Mouse (Mus musculus) c-Kit-positive CD71-positive TER-119-negative erythroid progenitor cells, embryonic 14.5 days (primary cell): ENCODE data around the gene Tfap2b.

Experiments used
- DNase-seq: peaks from one replicate; pipeline ENCODE4 v3.0.0-alpha.2; 2013; ENCODE audit warnings: low read depth

Tfap2b gene

DNA sequence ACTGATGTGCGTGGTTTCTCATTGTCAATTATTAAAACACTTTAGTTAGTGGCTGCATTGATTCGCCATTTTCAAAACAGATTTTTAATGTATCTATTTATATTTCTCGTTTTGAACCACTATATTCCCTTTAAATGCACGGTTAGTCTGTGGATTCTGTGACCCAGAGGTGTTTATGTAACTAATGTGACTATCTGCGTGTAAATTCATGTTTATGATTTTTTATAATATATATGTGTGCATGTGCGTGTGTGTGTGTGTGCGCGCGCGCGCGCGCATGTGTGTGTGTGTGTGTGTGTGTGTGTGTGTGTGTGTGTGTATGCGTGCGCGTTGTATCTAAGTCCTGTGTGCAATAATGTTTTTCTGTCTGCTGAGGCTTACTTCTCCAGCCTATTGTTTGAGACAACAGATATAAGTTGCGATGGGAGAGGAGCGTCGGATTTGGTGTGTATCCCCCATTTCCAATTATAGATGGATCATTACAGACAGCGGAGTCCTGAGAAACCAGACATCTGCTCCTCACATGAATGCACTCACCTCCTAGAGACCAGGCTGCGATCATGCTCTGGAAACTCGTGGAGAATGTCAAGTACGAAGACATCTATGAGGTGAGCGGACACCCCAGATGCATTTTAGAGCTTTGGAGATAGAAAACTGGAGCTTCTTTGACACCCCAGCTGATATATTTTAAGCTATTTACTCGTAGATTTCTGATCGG lies at the start of gene Tfap2b:
Gene Tfap2b, plus strand, starts transcription at position 274 of the 718 bp plus-strand sequence.
- DNase-seq, result no peak

DNA sequence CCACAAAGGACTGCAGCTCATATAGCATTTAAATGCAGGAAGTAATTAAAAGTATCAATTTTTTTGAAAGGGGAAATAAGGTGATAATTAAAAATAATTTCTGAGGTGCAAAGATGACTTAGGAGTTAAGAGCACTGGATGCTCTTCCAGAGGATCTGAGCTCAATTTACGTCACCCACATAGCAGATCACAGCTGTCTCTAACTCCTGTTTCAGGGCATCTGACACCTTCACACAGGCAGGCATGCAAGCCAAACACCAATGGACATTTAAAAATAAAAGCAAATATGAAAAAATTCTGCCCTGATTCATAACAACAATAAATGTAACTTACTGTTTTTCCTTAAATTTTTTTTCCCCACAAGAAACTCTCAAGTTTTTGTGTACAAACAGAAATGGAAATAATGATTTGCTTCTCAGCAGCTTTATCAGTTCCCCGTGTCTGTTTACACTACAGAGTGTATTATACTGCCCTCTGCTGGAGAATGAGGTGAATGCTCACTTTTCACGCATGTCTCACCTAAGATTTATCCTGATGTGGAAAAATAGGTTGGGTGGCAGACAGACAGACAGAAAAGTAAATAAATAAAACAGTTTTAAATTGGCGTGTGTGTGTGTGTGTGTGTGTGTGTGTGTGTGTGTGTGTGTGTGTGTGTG lies 29.8 kb upstream of the Tfap2b start:
- DNase-seq, result peak; percentile 3

DNA sequence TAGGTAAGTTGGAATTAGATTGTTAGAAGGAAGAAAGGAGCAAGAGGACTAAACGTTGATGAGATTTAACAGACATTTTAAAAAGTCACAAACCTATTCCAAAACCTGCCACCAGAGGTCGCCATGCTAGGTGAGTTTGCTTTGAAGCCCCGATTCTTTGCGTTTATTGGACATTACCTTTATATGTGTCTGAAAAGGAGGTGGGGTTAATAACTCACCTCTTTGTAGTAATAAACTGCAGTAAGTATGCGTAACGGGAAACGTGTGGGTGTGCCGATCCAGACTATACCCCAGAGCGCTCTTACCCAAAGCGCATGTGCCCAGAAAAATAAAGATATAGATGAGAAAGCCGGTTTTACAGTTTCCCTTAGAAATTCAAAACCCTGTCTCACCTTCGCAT lies 3.1 kb upstream of the Tfap2b start:
- peak; percentile 15 for DNase-seq

DNA sequence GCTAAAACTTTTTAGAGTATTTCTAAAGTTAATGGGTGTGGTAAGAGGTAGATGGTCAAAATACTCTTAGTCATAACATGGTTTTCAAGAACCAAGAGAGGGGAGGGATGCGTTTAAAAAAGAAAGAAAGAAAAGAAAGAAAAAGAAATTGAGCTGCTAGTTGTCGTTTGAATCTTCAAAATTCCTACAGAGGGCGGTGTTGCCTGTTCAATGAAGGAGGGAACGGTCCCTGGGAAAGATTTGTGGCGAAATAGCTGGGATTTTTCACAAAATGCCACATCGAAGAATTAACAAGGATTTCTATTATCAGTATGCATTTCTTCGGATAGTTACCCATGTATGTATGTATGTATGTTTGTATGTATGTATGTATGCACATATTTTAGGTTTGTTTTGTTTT lies 2.5 kb upstream of the Tfap2b start:
- no peak for DNase-seq

DNA sequence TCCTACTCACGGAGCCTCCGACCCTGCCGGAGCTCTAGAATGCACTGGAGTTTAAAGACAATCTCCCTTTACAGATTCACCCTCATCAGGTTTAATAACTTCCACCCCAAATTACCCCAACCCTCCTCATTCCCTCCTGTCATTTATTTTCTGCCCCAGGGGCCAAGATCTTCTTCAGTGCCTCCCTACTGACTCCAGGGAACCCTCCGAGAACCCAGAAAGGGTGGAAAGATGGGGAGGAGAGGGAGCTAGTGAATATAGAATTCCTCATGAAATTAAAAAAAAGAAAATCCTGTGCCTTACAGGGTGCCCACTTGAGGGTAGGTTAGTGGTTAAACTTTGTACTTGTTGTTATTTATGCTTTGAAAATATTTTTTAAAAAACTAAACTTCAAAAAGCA lies 1.1 kb upstream of the Tfap2b start:
- no peak for DNase-seq

DNA sequence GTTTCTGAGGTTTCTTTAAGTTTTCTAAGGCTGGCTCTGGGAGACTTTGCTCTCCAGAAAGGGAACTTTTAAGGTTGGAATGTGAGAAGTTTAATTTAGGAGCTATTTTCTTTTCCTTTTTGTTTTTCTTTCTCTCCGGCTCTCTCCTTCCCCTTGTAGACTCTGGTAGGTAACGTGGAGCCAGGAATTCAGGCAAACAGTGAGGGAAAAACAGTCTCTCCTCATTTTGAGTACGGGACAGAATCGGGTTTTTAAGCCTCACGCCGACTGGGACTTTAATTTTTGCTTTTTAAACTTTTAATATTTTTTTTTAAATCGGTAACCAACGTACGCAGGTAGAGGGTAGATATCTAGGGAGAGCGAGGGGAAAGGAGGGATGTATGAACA lies 638 bp downstream of the Tfap2b start:
- DNase-seq, result no peak

DNA sequence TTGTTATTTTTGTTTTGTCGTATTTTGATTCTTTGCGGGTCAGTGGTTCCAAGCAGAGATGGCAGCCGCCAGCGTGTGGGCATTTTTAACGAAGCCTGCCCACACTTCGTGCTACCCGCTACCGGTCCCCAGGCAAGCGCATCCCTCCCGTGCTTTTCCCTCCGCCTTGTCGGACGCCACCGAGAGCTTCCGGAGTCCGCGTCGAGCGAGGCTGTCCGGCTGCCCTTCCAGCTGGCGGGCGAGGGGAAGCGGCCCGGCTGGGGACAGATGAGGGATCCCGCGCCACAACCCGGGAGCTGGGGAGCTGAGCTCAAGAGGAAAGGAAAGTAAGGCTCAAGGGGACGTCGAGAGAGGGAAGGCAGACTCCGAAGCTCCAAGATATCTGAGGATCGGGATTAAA lies 1.1 kb downstream of the Tfap2b start:
- DNase-seq, result no peak

DNA sequence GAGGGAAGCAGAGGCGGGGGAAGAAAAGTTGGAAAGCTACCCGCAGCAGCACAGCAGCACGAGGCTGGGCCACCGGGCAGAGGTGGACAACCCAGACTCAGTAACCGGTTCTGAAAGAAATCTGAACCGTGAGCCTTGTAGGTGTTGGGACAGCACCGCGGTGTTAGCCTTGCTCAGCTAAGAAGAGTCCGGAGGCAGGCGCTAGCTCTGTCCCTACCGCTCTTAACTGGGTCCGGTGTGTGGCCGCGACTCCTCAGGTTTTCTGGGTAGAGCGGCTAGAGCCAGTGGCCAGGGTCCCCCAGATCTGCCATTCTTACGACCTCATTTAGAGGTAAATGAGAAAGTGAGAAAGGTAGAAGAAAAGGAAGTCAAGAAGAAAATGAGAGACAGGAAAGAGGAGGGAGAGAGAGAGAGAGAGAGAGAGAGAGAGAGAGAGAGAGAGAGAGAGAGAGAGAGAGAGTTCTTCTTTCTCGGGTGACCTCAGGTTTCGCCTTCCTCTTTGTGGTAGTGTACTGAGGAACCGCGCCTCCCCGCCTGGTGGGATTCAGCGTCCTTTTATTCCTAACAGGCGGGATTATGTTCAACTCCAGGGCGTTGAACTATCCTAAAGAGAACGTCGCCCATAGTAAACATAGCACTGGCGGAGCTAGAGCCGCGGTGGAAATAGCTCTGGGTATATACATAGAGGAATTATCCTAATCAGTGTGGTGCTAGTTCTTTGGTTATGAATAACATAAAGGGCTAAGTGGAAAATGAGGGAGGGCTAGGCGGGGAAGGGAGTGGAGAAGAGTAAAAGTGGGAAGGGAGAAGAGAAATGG lies 1.7 kb downstream of the Tfap2b start:
- no peak for DNase-seq

DNA sequence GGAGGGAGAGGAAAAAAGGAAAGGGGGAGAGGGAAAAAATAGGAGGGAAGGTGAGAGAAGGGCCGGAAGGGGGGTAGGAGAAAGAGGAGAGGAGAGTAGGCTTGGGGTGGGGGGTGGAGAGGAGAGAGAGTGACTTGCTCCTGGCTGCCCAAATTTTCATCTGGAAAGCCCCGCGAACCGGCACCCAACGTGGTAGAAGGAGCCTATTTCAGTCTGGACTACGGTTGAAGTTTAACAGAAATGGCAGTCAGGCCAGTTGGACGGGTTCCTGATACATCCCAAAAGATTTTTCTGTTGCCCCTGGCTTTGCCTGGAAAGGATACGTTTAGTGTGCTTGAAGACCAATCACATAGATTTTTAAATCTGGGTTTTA lies 2.3 kb downstream of the Tfap2b start:
- no peak for DNase-seq

DNA sequence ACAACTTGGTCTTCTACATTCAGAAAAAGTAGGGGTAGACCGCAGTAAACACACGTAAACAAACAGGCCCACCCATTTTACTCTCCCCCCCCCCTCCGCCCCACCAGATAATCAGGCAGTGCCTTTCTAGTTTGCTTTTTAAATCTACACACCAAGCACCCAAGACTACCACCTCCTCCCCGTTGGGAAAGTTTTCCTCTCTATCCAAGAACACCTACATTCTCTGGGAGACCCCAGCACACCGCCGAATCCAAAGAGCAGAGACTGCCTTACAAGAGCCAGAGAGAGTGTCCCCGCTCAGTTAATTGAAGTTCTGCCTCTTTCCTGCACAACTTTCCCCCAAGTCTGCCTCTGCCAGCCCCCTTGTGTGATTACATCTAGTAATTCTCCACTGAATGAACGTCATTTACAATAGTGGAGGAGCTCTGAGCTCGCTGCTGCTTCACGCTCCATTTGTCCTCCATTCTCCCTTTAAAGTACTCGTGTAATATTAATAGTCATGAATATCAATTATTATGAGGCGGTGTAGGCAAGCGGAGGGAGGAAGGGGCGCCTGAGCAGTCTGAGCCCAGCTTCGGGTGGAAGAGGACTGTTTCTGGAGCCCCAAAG lies 2.9 kb downstream of the Tfap2b start:
- no peak for DNase-seq

DNA sequence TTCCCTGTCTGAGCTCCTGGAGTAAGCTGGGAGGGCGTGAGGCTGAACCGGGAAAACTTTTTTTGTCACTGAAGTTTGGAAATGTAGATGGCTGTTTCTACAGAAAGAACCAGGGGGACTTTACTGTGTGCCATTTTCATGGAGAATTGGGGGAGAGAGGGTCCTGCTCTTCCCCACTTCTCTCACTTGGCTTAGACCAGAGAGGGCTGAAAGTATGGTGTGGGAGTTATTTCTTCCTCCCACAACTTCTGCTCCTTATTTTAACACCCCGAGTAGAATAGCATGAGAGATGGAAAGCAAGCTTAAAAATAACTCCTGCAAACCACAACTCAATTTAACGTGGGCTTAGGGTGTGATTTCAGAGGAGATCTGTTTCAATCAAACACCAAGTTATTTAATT lies 4.0 kb downstream of the Tfap2b start:
- DNase-seq, result no peak

DNA sequence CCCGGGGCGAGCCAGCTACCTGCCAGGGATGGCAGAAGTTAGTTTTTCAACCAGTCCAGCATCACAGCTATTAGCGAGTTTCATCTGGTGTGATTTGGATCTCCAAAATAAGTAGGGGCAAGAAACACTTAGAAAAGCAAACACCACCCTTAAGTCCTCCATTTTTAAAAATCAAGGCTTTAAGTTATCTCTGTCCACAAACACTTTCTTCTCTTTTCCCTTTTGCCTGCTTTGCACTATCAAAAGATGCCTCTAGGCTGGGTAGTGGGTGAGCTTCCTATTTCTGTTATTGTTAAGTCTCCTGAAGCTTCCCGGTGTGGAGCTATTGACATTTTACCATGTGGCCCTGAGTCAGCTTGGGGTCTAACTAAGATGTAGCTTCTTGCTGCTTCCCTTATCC lies 4.5 kb downstream of the Tfap2b start:
- DNase-seq, result no peak

DNA sequence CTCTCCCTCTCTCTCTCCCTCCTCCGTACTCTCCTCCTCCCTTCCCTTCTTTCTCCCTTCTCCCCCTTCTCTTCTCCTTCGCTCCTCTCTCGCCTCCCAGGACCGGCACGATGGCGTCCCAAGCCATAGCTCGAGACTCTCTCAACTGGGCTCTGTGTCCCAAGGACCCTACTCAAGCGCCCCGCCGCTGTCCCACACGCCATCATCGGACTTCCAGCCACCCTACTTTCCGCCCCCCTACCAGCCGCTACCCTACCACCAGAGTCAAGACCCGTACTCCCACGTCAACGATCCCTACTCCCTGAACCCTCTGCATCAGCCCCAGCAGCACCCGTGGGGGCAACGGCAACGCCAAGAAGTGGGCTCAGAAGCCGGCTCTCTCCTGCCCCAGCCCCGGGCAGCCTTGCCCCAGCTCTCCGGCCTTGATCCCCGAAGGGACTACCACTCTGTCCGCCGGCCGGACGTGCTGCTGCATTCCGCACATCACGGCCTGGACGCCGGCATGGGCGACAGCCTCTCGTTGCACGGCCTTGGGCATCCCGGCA lies 5.2 kb downstream of the Tfap2b start:
- no peak for DNase-seq

DNA sequence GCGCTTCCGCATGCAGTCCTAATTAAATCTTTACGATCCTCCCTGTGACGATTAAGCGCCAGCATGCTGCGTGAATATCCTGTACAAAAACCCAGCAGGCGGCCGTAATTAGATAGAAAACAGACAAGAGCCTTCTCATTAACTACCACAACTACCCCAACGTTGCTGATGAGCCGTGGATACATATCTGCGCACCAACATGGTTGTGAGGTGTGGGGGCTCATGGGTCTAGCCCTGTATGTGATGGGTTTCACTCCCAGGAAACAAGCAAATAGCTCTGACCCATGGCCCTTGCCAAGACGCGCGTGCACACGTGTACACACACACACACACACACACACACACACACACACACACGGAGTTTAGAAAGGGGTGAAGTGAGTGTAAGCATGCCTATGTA lies 8.7 kb downstream of the Tfap2b start:
- DNase-seq, result no peak

DNA sequence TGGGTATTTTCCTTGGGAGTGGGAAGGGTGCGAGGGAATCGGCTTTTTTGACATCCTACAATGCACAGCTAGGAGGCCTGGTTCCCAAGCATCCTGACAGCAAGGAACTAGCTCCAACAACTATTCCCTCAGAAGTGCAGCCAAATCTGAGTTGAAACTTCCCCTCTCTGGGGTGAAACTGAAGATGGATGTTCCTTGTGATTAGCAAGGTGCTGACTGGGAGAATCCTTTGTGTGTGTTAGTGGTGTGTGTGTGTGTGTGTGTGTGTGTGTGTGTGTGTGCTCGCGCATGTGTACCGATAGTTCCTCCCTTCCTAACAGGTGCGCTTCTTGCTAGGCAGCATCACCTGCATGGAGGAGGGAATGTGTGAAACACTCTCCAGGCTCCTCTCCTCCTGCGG lies 9.5 kb downstream of the Tfap2b start:
- DNase-seq, result no peak

DNA sequence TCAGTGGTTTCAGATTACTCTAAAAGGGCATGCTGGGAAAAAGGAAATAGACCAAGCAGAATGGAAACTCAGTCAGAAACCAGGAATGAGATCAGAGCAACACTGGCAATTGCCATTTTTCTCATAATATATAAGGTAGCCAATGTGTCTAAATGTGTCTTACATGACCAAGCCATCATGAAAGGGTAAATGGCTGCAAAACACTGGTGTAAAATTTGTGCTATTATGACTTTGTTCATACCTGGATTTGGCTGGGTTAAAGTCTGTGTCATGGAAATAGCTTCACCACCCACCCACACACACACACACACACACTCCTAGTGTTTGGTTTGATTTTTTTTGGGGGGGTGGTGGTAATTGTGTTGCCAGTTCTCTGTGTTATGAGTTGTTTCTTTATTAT lies 10.7 kb downstream of the Tfap2b start:
- DNase-seq, result no peak

DNA sequence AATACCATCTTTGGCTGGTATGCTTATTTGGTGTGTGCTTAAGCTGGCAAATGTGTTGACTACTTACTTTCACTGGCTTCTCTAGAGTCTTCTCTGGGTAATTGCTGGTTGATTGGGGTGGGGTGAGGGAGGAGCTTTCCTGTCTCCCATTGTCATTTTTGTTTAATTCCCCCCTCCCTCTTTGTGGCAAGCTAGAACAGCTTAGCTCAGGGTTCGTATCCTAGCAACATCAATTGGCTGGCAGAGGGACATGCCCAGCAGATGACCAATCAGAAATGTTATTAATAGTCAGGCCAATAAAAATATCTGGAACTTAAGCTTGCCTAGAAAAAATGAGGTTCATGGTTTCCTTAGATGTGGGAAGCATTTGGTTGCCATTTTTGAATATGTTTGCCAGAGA lies 11.8 kb downstream of the Tfap2b start:
- DNase-seq, result no peak

DNA sequence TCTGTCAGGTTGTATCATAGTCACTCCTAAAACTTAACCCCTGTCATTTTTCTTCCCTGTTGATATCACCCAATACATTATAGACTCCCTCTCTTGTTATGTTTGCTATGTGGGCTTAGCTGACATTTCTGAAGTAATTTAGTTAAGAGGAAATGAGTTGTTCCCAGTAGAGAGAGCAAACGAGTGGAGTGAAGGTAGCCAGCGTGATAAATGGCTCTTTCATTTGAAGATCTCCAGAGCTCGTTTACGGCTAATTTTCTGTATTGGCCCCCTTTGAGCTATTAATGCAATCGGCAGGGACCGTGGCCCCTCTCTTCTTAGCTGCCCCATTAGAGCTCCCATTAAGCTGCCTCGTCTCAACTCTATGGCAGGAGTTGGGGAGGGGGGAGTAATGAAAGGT lies 12.9 kb downstream of the Tfap2b start:
- DNase-seq, result no peak

DNA sequence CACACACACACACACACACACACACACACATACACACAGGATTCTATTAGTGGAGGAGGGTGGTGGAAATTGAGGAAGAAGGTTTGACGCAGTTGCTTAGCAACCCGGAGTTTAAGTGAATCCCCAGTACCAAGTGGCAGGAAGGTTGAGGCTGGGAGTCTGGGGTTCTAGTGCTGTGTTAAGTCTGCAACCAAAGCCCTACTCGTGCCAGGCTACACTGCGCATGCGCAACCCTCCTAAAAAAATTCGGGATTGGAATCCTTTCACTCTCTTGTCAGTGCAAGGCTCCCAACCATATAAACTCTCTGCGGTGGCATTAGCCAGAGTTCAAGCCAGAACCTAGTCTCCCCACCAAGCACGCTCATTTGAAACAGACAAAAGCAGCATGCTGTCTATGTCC lies 18.0 kb downstream of the Tfap2b start:
- no peak for DNase-seq

DNA sequence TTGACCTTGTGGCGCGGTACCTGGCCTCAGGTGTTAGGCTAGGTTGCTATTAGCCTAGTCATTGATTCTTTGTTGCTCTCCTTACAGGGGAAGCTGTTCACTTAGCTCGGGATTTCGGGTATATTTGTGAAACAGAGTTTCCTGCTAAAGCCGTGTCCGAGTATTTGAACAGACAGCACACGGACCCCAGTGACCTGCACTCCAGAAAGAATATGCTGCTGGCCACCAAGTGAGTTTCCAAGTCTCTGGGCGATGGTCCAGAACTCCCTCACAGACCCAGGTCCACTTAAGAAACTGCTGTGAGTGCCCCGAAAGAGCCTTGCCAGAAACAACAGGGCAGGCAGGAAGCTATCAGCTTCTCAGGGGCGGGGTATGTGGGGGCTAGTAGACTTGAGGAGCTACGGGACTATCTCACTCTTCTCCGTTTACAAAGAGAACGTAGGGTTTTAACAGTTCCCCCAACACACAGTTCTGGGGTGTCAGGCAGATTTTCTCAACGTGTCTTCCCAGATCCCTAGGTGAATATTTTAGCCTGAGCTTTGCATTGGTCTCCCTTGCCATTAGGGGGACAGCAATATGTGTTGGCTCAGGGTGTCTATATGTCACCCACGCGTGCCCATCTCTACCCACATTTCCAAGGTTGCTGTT lies 22.3 kb downstream of the Tfap2b start:
- no peak for DNase-seq

DNA sequence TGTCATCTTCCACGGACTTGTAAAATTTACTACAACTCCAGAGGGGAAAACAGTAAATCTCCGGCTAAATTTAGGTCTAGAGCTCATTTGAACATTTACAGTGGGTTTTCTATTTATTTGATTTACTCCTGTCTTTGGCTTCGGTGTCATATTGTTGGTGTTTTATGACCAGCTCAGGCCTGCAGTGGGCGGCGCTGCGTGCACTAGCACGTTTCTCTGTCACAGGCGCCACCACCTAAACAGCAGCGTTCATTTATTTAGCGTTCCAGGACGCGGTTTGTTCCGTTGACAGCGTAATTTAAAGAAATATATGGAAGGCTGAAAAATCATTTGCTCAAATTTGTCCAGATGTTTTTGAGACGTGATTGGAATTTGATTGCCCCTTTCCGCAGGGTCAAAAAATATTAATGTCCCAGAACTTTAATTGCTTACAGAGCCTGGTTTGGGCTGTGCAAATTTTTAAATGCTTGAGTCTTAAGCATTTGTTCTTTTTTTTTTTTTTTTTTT lies 22.9 kb downstream of the Tfap2b start:
- no peak for DNase-seq

DNA sequence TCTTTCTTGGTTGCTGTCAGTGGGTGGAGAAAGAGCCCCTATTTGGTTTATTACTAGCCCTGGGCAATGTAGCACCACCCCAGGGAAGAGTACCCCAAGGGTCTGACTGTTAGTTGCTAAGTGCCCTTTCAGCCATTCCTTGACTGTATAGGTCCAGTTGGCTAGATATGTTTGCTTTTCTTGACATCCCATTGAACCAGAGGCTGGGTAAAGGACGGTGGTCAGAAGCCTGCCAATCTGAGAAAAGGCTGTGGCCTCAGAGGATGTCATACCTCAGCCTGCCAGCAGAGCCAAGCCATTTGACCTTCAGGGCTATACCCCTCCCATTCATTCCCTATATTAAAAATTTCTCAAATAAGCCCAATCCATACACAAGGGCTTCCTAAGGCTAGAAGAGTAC lies 24.0 kb downstream of the Tfap2b start:
- no peak for DNase-seq
